Mouse (Mus musculus): Measurements from ENCODE around the gene Cetn3. TPM values are rescaled to one million over a fixed set of nuclear protein-coding genes. Genes with fewer than 3 reads are reported as not detected.

Gene Cetn3
- total and polyA plus RNA-seq, 2 experiments from 2014 or later, result 58.3 to 326 TPM

GRCm38 (mm10) chr13:81791861-81792260 is 9.0 kb downstream of the Cetn3 start:
- no peak overlapping the region for H3K4me3 ChIP-seq (ENCODE audit: low read depth, low read length)
- peaks cover 5% of the 10 kb centered on the region; the same call in 1 of the 2 replicates for H3K36me3 ChIP-seq (ENCODE audit: insufficient read depth, low read length)
- 95% methylated on average over 8 of the region's 8 CpGs for WGBS
- no peak overlapping the region for H3K27ac ChIP-seq (ENCODE audit: low read depth, low read length)
- H3K9me3 ChIP-seq (ENCODE audit: low read length), result no peaks in the 10 kb centered on the region
- TF ChIP-seq CTCF (IDR thresholded peaks at IDR 0.05), result no peak
- H3K4me2 ChIP-seq (ENCODE audit: low read depth, low read length, poor library complexity, severe bottlenecking), result no peak overlapping the region
- DNase-seq (ENCODE audit: low spot score), result no peak
- H3K27me3 ChIP-seq (ENCODE audit: insufficient read depth, low read length), result no peaks in the 10 kb centered on the region
- no peak for ATAC-seq (ENCODE audit: low FRiP score)
- no peaks in the 10 kb centered on the region for H3K4me1 ChIP-seq (ENCODE audit: insufficient read depth, low read length)
- H3K9ac ChIP-seq (replicated peaks; ENCODE audit: low read length, poor library complexity, severe bottlenecking), result no peak overlapping the region

- no peaks in the 10 kb centered on the region for H3K4me1 ChIP-seq (ENCODE audit: insufficient read depth, low read length)
- no peak overlapping the region for H3K4me3 ChIP-seq (ENCODE audit: low read depth, low read length)
- no peaks in the 10 kb centered on the region for H3K9me3 ChIP-seq (ENCODE audit: low read length)
- 71% methylated on average over 1 of the region's 1 CpGs for WGBS
- DNase-seq (ENCODE audit: low spot score), result no peak
- no peak overlapping the region for H3K27ac ChIP-seq (ENCODE audit: low read depth, low read length)
- no peak for ATAC-seq (ENCODE audit: low FRiP score)
- TF ChIP-seq CTCF (IDR thresholded peaks at IDR 0.05), result no peak
- H3K36me3 ChIP-seq (ENCODE audit: insufficient read depth, low read length), result 0 out of 2 replicates have a peak, but pooled peaks cover 3% of the 10 kb centered on the region
- no peak overlapping the region for H3K9ac ChIP-seq (replicated peaks; ENCODE audit: low read length, poor library complexity, severe bottlenecking)
- no peaks in the 10 kb centered on the region for H3K27me3 ChIP-seq (ENCODE audit: insufficient read depth, low read length)
- no peak overlapping the region for H3K4me2 ChIP-seq (ENCODE audit: low read depth, low read length, poor library complexity, severe bottlenecking)
These were observed 11.0 kb downstream of the Cetn3 start for GRCm38 (mm10) chr13:81793850-81794249.

GRCm38 (mm10) chr13:81801121-81801520 is 18.2 kb downstream of the Cetn3 start:
- Histone ChIP-seq H3K27ac (ENCODE audit: low read depth, low read length) (no peak overlapping the region), H3K9ac (replicated peaks; ENCODE audit: low read length, poor library complexity, severe bottlenecking) (no peak overlapping the region), H3K9me3 (ENCODE audit: low read length) (no peaks in the 10 kb centered on the region), H3K4me3 (ENCODE audit: low read depth, low read length) (no peak overlapping the region), H3K27me3 (ENCODE audit: insufficient read depth, low read length) (no peaks in the 10 kb centered on the region), H3K4me2 (ENCODE audit: low read depth, low read length, poor library complexity, severe bottlenecking) (no peak overlapping the region), H3K36me3 (ENCODE audit: insufficient read depth, low read length) (0 out of 2 replicates have a peak, but pooled peaks cover 3% of the 10 kb centered on the region), H3K4me1 (ENCODE audit: insufficient read depth, low read length) (no peaks in the 10 kb centered on the region)
- WGBS, result 35% methylated on average over 3 of the region's 3 CpGs
- no peak for ATAC-seq (ENCODE audit: low FRiP score)
- peak; percentile 70 for TF ChIP-seq CTCF (IDR thresholded peaks at IDR 0.05)
- peak; percentile 53 for DNase-seq (ENCODE audit: low spot score)

GRCm38 (mm10) chr13:81803713-81804112 is 20.8 kb downstream of the Cetn3 start:
- no peak overlapping the region for H3K4me2 ChIP-seq (ENCODE audit: low read depth, low read length, poor library complexity, severe bottlenecking)
- WGBS, result 83% methylated on average over 4 of the region's 4 CpGs
- H3K9me3 ChIP-seq (ENCODE audit: low read length), result no peaks in the 10 kb centered on the region
- H3K4me1 ChIP-seq (ENCODE audit: insufficient read depth, low read length), result no peaks in the 10 kb centered on the region
- 0 out of 2 replicates have a peak, but pooled peaks cover 3% of the 10 kb centered on the region for H3K36me3 ChIP-seq (ENCODE audit: insufficient read depth, low read length)
- no peak overlapping the region for H3K9ac ChIP-seq (replicated peaks; ENCODE audit: low read length, poor library complexity, severe bottlenecking)
- no peak for TF ChIP-seq CTCF (IDR thresholded peaks at IDR 0.05)
- DNase-seq (ENCODE audit: low spot score) (no peak), ATAC-seq (ENCODE audit: low FRiP score) (no peak)
- no peak overlapping the region for H3K27ac ChIP-seq (ENCODE audit: low read depth, low read length)
- H3K27me3 ChIP-seq (ENCODE audit: insufficient read depth, low read length), result no peaks in the 10 kb centered on the region
- no peak overlapping the region for H3K4me3 ChIP-seq (ENCODE audit: low read depth, low read length)

GRCm38 (mm10) chr13:81822750-81823149 is 39.9 kb downstream of the Cetn3 start:
- Histone ChIP-seq H3K4me1 (ENCODE audit: insufficient read depth, low read length) (no peaks in the 10 kb centered on the region), H3K27me3 (ENCODE audit: insufficient read depth, low read length) (no peaks in the 10 kb centered on the region)
- TF ChIP-seq CTCF (IDR thresholded peaks at IDR 0.05), result peak; percentile 56

GRCm38 (mm10) chr13:81824576-81825330 is 41.9 kb downstream of the Cetn3 start:
- no peak overlapping the region for H3K27ac ChIP-seq (ENCODE audit: low read depth, low read length)
- no peak overlapping the region for H3K4me3 ChIP-seq (ENCODE audit: low read depth, low read length)
- H3K9me3 ChIP-seq (ENCODE audit: low read length), result no peaks in the 10 kb centered on the region
- DNase-seq (ENCODE audit: low spot score), result no peak
- no peaks in the 10 kb centered on the region for H3K4me1 ChIP-seq (ENCODE audit: insufficient read depth, low read length)
- TF ChIP-seq CTCF (IDR thresholded peaks at IDR 0.05), result no peak
- H3K27me3 ChIP-seq (ENCODE audit: insufficient read depth, low read length), result no peaks in the 10 kb centered on the region
- ATAC-seq (ENCODE audit: low FRiP score), result no peak
- H3K4me2 ChIP-seq (ENCODE audit: low read depth, low read length, poor library complexity, severe bottlenecking), result no peak overlapping the region
- H3K36me3 ChIP-seq (ENCODE audit: insufficient read depth, low read length), result no peaks in the 10 kb centered on the region
- H3K9ac ChIP-seq (replicated peaks; ENCODE audit: low read length, poor library complexity, severe bottlenecking), result no peak overlapping the region
- 75% methylated on average over 11 of the region's 11 CpGs for WGBS

More at GRCm38 (mm10) chr13:81822750-81823149, 39.9 kb downstream of the Cetn3 start:
- H3K36me3 ChIP-seq (ENCODE audit: insufficient read depth, low read length), result no peaks in the 10 kb centered on the region
- DNase-seq (ENCODE audit: low spot score) (no peak), ATAC-seq (ENCODE audit: low FRiP score) (no peak)
- H3K9ac ChIP-seq (replicated peaks; ENCODE audit: low read length, poor library complexity, severe bottlenecking), result no peak overlapping the region
- no peak overlapping the region for H3K4me3 ChIP-seq (ENCODE audit: low read depth, low read length)
- H3K27ac ChIP-seq (ENCODE audit: low read depth, low read length), result no peak overlapping the region
- H3K4me2 ChIP-seq (ENCODE audit: low read depth, low read length, poor library complexity, severe bottlenecking), result no peak overlapping the region
- no peaks in the 10 kb centered on the region for H3K9me3 ChIP-seq (ENCODE audit: low read length)

Measured in midbrain, postnatal 0 days (tissue).